Mouse (Mus musculus): ENCODE measurements around the gene Ackr3.

Ackr3 gene

DNA sequence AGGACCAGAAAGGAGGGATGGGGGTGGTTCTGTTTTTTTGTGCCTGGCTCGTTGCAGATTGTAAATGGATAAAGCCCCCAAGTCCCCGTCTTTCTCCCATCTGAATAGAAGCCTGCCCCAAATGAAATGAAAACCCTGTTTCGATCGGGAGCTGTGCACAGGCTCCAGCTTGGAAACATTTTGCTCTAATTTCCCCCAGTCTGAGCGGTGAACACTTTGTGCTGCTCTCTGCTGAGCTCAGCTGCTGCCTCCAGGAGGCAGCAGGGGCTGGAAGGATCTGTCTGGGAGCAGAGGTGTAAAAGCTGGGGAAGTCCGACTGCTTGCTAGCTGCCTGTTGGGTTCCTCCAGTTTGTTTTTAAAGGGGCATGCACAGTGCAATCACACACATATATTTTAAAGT is 1.4 kb downstream of the Ackr3 start:
- DNase-seq: peak; percentile 87

DNA sequence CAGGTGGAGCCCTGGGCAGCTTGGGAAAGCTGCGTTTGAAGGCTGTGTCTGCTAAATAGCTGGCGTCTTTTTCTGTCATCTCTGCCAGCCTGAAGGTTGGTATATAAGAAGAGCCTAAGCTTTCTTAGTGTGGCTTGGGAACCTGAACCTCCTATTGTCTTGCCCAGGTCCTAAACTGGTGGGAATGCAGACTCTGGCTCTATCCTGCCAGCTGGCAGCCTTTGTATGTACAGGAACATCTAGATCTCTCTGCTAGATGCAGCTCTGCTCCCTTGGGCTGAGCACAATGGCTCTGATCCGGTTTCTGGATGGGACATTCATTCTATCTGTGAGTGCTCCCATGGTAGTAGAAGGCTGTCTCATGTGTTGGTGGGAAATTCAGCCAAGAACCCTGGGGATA is 2.9 kb downstream of the Ackr3 start:
- DNase-seq: no peak

DNA sequence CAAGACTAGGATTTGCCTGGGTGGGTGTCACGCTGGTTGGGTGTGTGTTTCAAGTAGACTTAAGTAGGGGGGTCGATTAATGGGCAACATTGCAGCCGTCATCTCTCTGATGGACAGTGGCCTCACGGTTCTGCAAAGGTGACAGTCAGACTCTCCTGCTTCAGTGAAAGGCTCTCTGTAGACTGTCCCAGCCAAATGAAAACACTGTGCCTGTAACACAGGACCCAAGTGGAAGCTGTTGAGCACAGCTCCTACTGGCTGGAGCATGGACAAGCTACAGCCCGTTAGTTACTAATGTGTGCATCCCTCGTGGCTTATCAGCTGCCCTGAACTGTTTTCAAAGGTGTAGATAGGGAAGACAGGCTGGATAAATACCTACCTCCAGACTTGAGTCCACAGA is 3.5 kb downstream of the Ackr3 start:
- no peak for DNase-seq

DNA sequence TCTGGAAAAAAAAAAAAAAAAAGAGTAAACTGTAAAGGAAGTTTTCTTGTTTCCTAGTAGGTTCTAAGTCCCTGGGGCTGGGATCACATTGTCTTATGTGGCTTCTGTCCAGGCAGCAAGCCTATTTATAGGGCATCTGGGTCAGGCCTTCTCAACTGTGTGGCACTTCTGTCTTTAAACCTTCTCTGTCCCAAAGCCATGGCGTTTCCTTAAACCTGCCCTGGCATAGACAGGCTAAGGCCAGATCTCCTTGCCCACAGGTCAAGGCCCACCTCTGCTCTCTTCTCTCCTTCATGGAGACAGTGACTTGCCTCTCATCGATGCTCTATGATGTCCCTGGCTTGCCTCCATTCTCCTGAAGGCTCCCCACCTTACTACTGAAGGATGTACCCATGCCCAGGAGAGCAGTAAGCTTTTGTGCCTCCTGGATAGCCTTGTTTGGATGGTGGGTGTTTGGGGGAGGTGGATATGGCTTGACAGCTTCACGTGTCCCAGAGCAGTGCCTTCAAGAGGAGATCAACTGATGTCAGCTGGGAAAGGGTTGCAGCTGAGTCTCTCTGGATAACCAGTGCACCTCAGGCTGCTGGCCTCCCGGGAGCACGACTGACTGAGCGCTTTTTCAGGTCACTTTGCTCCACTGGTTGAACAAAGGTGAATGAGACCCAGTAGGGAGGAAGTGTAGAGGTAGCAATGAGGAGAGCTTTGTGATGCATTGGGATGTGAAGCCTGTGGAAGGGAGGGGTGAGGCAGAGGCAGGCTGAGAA is 4.1 kb downstream of the Ackr3 start:
- no peak for DNase-seq

DNA sequence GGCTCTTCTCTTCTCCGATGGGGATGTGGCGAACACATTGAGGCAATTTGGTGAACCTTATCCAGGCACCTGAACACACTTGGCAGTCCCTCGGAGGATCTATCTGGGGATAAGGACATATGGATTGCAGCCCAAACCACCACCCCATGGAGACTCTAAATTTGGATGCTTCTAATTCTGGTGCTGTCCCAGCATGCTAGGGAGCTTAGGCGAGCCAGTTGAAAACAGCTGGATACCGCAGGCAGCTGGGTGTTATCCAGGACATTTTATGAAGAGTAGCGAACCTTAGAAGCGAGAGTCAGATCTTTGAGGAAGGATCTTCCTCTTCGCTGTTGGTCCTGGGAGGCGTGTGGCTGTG is 4.7 kb downstream of the Ackr3 start:
- no peak for DNase-seq

DNA sequence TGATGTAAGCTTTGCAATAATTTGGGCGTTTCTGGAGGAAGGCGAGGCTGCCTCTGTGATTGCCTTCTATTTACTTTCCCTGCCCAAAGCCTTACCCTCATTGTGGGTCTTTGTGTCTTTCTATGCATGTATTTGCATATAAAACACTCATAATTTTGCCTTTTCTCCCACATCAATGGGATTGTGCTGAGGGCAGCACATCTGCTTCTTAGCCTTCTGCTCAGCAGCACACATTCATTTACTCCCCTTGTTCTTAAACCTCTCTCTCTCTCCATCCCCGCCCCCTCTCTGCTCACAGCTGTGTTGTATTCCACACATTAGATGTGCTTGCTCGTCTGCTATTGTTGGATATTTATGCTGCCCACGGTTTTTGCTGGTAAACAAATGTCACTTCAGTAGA is 5.3 kb downstream of the Ackr3 start:
- DNase-seq: no peak

DNA sequence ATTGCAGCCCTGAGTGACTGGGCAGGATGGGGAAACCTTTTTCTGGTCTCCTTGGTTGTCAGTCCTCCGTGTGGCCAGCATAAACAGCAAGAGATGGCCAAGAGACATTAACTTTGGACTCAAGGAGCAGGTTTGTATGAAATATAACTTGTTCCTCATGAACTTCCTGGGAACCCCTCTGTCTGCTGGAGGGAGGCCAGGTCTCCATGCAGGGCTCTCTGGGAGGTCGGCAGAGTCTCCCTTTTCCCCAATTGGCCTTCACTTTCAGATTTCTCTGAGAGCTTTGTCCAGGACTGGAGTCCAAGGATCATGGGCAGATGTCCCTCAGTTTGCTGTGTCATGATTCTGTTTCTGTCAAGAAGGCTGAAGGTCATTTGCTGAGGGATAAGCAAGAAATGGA is 6.0 kb downstream of the Ackr3 start:
- DNase-seq: no peak

DNA sequence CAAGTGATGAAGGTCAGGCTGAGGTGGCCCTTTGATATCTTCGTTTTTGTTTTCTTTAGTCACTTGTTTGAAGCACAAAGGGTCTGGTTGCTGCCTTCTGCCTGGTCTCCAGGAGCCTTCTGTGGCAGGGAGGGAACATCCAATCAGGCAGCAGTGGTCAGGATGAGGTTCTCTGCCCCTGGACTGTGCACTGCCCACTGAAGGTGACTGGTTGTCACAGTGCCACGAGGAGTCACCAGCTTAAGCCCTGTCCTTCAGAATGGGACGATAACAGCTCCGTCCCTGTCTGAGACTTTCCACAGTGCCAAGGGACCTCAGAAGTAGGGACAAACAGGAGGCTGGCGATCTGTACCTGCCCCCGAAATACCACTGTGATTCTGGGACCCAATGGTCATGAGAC is 6.6 kb downstream of the Ackr3 start:
- no peak for DNase-seq

DNA sequence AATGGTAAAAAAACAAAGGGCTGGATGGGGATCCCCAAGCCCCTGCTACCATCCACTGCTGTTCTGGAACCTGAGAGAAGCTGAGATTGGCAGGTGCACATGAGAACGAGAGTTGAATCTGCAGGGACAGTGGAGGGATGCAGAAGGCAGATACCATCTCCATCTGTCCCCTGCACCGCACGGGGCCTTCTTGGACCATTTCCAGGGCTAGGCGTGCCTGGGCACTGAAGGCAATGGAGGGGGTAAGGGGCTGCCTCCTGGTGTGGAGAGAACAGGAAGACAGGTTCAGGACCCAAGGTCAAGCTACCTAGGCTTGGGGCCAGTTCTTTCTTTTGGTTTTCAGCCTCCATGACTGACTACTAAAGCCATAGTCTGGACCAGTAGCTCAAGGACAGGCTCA is 7.0 kb downstream of the Ackr3 start:
- DNase-seq: no peak

DNA sequence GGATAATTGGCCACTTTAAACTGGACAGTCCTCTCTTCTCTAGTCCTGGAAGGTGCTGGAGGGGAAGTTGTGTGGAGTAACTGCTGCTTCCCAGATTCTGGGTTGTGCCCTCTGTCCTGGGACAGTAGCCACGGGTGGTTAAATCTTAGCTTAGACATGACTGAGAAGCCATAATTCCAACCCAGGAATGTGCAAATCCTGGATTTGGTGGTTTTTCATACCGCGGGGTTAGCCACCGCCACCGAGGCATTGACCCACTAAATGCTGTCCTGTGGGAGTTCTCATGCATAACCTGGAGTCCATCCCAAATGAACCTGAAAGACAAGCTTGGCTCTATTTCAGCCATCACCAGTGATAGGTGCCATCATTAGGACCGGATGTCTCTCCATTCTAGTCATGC is 8.6 kb downstream of the Ackr3 start:
- no peak for DNase-seq

DNA sequence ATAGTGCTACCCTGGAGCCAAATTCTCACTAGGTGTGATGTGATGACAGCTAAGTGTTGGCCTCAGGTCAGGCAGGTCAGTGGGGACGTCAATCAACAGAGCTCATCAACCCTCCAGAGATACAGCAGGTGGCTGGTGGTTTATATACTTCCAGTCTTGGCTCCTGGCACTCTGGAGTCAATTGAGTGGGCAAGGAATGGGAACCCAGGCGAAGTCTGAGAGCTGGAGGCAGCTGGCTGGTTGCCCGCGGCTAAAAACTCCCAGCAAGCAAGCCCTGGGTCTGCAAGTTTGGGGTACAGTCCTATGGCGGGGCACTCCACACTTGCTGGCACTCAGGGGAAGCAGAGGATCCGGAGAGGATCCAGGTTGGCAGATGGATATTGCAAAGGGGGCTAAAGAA is 9.1 kb downstream of the Ackr3 start:
- no peak for DNase-seq

DNA sequence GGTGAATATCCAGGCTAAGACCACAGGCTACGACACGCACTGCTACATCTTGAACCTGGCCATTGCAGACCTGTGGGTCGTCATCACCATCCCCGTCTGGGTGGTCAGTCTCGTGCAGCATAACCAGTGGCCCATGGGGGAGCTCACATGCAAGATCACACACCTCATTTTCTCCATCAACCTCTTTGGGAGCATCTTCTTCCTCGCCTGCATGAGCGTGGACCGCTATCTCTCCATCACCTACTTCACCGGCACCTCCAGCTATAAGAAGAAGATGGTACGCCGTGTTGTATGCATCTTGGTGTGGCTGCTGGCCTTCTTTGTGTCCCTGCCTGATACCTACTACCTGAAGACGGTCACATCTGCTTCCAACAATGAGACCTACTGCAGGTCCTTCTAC is 10.2 kb downstream of the Ackr3 start:
- no peak for DNase-seq

DNA sequence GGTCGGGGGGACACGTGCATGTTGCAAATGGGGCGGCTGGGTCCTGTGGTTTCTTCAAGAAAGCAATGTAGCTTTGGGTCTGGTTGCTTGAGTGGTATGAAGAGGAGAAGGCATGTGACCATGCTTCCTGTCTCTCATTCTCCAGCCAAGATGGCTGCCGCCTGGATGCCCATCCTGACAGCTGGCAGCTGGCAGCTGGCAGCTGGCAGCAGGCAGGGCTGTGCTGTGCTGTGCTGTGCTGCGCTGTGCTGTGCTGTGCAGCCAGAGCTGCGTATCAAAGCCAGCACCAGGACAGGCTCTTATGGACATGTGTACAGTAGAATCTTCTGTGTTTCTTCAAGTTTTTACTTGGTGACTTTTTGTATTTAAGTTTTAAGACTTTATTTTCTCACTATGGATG is 11.1 kb downstream of the Ackr3 start:
- DNase-seq: no peak

DNA sequence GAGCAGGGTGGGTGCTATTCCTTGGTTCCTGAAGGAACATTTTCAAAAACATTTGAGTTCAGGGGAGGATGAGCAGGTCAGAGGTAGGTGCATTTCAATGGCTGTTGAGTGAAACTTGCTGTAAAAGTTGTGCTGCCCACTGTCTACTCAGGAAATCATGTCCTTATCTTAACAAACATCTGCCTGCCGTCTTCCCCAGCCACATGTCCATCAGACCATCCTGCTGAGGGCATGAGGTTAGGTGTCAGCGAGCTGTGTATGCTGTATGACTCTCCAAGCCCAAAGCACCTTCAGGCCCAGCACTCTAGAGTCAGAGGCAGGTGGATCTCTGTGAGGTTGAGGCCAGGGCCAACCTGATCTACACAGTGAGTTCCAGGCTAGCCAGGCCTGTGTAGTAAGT is 12.1 kb downstream of the Ackr3 start:
- no peak for DNase-seq

DNA sequence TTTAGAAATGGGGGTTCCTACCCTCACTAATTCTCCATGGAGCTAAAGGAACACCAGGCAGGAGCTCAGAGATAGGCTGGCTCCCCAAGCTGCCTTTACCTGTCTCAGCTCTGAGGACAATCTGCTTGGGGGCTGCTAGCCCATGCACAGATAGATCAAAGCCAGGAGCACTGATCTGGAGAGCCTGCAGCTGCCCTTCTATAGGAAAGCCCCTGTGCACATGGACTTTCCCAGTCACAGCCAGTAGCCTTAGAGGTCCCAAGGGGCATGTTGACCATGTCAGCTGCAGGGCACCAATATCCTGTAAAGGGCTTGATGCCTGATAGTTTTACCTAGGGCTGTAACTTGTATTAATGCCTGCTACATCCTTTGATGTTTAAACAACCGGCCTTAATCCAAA is 12.6 kb downstream of the Ackr3 start:
- no peak for DNase-seq

DNA sequence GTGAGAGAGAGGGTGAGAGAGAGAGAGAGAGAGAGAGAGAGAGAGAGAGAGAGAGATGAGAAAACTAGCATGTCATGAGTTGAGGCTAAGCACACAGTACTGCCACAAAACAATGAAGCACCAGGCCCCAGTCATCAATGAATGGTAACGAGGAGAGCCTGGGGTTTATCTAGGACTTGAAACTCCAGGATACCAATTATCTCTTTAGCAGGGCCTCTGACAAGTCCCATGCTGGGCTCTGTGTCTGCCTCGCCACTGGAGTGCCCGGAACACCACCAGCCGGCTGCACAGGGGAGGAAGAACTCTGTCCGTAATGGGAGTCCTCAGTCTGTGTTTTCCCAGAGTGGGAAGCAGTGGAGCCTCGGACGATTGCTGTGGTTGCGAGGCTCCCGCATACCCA is 16.5 kb downstream of the Ackr3 start:
- DNase-seq: no peak

DNA sequence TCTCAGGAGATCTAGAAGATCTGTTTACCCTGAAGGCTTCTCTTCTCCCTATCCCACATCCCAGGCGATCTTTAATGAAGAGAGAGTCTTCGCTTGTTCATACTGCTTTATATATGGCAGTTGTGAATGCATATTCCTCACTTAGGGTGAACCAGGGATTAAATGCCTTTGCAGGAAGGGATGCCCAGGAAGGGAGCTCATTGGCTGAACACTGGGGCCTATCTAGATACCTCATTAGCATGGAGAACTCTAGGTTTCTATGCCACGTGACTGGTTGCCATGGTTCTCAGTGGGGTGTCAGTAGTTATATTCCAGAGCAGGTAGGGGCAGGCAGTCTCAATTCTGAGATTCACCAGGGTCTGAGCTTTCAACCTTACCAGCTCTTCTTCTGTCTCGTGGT is 17.1 kb downstream of the Ackr3 start:
- no peak for DNase-seq

DNA sequence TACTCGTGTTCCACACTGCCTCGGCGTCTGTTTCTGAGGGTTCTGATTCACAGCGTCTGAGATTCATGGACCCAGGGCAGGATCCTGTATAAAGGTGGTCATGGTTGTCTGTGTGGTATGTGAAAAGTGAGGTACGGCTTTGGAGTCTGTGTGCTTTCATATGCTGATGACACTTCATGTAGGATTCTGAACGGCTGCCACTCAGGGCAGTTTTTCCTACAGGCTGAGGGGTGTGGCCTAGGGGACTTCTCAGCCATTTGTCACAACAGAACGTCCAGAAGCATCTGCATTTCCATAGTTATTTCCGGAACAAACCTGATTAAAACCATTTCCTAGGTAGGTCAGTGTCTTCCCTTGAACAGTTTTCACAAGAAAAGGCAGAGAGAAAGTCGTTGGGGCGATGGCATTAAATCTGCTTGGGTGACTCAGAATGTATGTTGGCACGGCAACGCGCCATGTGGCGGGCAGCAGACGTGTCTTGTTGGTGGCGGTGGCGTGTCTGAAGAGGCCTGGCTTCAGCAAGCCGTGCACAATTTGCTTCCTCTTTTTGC is 18.1 kb downstream of the Ackr3 start:
- DNase-seq: peak; percentile 69

DNA sequence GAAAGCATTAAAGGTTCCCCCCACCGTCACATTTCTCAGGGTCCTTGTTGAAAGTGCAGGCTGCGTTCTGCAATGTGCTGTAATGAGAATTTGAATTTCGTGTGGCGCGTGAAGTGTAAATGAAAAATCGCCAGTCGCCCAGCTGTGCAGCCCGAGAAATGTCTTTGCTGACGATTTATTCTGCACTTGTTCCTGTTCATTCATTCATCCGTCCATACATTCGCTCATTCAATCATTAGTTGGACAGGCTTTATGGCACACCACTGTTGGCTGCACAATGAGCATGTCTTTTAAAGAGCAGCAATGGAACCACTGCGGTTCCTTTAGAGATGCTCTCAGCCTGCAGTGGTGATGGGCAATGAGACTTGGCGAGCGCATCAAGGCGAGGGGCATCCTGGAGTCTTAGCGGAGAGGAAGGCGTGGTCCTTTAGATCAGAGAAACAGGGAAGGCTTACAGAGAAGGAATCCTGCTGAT is 18.7 kb downstream of the Ackr3 start:
- peak; percentile 47 for DNase-seq

DNA sequence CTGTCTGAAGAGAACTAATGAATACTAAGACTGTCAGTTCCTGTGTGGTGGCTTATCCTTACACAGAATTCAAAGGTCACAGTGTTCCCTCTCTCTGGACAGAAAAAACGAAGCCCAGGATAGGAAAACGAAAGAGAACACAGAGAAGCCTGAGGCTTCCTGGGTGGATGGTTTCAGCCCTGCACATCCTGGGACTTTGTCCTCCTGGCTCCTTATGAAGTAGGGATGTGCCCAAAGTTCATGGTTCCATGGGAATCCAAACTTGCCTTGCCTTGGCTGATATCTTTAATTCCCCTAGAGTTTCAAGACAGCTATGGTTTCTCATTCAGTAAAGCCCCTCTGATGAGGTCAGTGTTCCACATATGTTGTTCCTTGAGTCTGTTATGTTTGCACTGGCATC is 19.2 kb downstream of the Ackr3 start:
- DNase-seq: no peak

DNA sequence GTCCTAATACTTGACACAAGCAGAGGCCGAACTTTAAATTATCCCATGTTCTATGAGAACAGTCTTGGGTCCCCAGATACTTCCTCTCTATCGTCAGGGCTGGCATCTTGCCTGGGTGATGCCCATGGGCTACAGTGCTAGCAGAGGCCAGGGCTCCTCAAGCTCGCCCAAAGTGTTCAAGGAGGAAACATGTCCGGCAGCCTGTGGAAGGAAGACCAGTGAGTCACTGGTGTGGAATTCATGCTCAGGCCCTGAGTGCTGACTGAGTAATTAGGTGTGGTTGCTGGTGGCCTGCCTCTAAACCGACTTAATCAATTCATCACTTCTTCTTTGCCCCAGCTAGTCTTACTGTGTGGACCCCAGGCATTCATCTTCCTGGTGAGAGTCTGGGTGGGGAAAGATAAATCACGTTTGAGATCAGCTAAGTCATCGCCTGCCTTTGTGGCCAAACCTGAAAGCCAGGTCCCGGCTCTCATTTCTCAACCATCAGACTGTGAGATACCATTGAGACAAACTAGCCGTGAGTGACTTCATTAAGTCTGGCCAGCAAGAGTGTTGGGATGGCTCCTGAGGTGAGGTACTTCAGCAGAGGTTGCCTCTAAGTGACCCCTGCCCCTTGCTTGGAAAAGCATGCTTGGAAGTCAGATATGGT is 21.9 kb downstream of the Ackr3 start:
- no peak for DNase-seq

DNA sequence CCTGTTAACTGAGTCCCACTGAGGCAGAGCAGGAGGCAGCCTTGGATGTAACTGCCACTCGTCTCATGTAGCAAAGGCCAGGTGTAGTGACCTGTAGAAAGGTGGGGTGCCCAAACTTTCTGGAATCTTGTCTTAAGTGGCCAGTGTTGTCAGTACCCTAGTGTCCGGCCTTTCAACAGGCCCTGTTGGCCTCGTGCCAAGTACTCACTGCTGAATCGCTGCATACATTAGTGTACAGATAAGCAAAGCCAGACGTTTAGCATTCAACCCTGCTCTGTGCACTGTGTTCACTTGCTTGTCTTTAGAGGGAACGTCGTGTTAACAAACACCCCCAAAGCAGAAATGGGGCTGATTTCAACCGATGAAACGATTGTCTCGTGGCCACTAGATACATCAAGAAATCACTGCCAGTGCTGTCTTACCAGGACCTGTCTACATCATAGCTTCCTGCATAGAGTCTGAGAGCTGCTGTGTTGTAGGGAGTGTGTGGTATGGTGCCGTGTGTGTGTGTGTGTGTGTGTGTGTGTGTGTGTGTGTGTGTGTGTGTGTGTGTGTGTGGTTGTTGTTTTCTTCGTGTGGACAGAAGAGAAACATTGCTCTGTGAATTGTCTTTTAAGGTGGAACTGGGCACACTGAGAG is 24.0 kb downstream of the Ackr3 start:
- peak; percentile 71 for DNase-seq

DNA sequence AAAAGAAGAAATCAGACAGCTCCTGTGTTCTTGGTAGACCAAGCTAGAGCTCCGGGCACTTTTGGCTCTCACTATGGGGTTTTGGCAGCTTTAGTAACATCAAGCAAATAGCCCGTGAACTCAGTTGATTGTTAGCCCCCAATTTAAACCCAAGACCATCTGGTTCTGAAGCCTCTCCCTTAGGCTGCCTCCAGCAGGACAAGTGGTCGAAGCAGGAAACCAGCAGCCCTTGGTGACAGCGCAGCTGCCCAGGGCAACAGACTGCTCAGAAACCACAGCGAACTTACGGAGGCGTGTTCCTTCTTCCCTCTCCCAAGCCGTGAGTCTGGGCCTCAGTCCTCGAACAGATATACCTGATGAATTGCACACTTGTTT is 24.5 kb downstream of the Ackr3 start:
- DNase-seq: no peak

DNA sequence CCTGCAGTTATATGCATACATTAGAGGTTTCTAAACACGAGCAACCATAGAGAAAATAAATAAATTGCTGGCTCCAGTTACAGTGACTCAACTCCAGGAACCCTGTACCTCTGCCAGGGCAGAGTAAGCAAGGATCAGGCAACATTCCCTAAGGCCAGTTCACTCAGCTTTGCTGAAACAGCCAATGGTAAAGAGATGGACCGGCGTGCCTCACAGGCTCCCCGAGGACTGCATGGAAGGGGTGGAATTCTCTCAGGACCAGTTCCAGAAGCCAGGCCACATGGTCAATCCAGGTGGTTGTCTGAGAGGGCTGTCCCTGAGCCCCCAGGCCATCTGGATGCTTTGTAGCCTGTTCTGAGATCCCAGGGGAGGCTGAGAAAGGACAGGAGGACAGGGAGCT is 26.8 kb downstream of the Ackr3 start:
- no peak for DNase-seq

All from embryo, embryonic 11 days (tissue).